Mouse (Mus musculus) adrenal gland (tissue): ENCODE data around the gene Camta1.
"Not testable (repeated sequence)": the region's sequence is repeated elsewhere in the genome, so short reads cannot be mapped to it uniquely, and the experiment has no call there.

Experiments
- intact Hi-C: fragments of 180-260 bp; cut with DNase I; formaldehyde crosslinking; loops from one replicate; pipeline ENCODE4 v1.15.1; 2025

Gene Camta1

GRCm38 (mm10) chr4:150921206-150921605 lies 940.5 kb downstream of the Camta1 start:
- intact Hi-C loops: no loop called here

GRCm38 (mm10) chr4:150917336-150918027 lies 944.2 kb downstream of the Camta1 start:
- intact Hi-C loops: no loop called here

- intact Hi-C loops: no loop called here
Observed at GRCm38 (mm10) chr4:150915181-150915906, 946.3 kb downstream of the Camta1 start.

- intact Hi-C loops: no loop called here
Observed at GRCm38 (mm10) chr4:150914290-150914733, 947.4 kb downstream of the Camta1 start, which contains the start of the genes Park7 and Tnfrsf9. Park7 (minus strand) TSS chr4:150914437. Tnfrsf9 (plus strand) TSS chr4:150914562.

GRCm38 (mm10) chr4:150913743-150914142 lies 947.9 kb downstream of the Camta1 start:
- intact Hi-C loops: no loop called here

- intact Hi-C loops: no loop called here
Observed at GRCm38 (mm10) chr4:150910164-150910951, 951.3 kb downstream of the Camta1 start.

- intact Hi-C loops: no loop called here
Observed at GRCm38 (mm10) chr4:150909451-150910156, 952.1 kb downstream of the Camta1 start.

GRCm38 (mm10) chr4:150908512-150908911 lies 953.2 kb downstream of the Camta1 start:
- intact Hi-C loops: not testable (repeated sequence)

- intact Hi-C loops: no loop called here
Observed at GRCm38 (mm10) chr4:150907099-150907498, 954.6 kb downstream of the Camta1 start.

GRCm38 (mm10) chr4:150903091-150903742 lies 958.5 kb downstream of the Camta1 start:
- intact Hi-C loops: loop anchor here (5.0 kb wide), 1 partner anchor 51 kb away; the partner anchor contains the start of gene Errfi1

GRCm38 (mm10) chr4:150902062-150902461 lies 959.6 kb downstream of the Camta1 start:
- intact Hi-C loops: loop anchor here (5.0 kb wide), 1 partner anchor 50 kb away; the partner anchor contains the start of gene Errfi1

GRCm38 (mm10) chr4:150901651-150902050 lies 960.0 kb downstream of the Camta1 start:
- intact Hi-C loops: loop anchor here (1.0 to 5.0 kb wide), 2 partner anchors 49 to 245 kb away; partner anchors contain the start of gene Errfi1

- intact Hi-C loops: loop anchor here (5.0 kb wide), 1 partner anchor 48 kb away; the partner anchor contains the start of gene Errfi1
Observed at GRCm38 (mm10) chr4:150900486-150900885, 961.2 kb downstream of the Camta1 start.

- intact Hi-C loops: no loop called here
Observed at GRCm38 (mm10) chr4:150898716-150899365, 962.8 kb downstream of the Camta1 start.

GRCm38 (mm10) chr4:150896896-150897624 lies 964.6 kb downstream of the Camta1 start:
- intact Hi-C loops: no loop called here

- intact Hi-C loops: no loop called here
Observed at GRCm38 (mm10) chr4:150894718-150895501, 966.8 kb downstream of the Camta1 start.

- intact Hi-C loops: no loop called here
Observed at GRCm38 (mm10) chr4:150891308-150891707, 970.4 kb downstream of the Camta1 start.

- intact Hi-C loops: no loop called here
Observed at GRCm38 (mm10) chr4:150889955-150890315, 971.7 kb downstream of the Camta1 start.
